Mouse (Mus musculus) frontal cortex, postnatal 10 days (tissue): Measurements from ENCODE around the gene Mex3b.

Source experiments
- DNase-seq, 2 experiments: peaks; one replicate each; pipeline ENCODE4 v3.0.0; 2022; ENCODE audit warnings: low spot score in 2 of 2, mixed read lengths in 1 of 2

Mex3b gene

GRCm38 (mm10) chr7:82867271-82868121 lies at the start of gene Mex3b:
Gene Mex3b, plus strand, starts transcription at chr7:82867333.
- peak; percentile 57 to 70 for DNase-seq

DNA sequence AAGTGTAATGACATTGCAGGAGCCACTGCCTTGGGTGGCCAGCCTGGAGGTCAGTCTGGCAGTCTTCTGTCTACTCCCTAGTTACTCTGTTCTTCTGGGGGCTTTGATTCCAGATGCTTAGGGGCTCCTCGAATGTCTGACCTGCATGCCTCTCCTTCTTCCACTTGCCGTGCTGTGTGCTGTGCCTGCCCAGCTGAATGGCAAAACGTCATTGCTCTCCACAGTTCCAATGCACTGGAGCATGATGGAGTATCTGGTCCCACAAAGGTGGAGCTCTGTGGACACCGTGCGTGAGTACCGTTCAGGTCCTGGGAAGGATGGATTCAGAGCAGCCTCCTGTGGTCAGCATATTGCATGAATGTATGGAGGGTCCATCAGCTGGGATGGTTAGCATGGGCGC lies 47.6 kb upstream of the Mex3b start:
- no peak for DNase-seq

GRCm38 (mm10) chr7:82820661-82821060 lies 46.5 kb upstream of the Mex3b start:
- no peak for DNase-seq

GRCm38 (mm10) chr7:82821501-82821900 lies 45.6 kb upstream of the Mex3b start:
- DNase-seq: no peak

- DNase-seq: no peak
Observed at GRCm38 (mm10) chr7:82822528-82822927, 44.6 kb upstream of the Mex3b start.

GRCm38 (mm10) chr7:82828193-82828592 lies 38.9 kb upstream of the Mex3b start:
- DNase-seq: no peak

- DNase-seq: no peak
Observed at GRCm38 (mm10) chr7:82829516-82829915, 37.6 kb upstream of the Mex3b start.

DNA sequence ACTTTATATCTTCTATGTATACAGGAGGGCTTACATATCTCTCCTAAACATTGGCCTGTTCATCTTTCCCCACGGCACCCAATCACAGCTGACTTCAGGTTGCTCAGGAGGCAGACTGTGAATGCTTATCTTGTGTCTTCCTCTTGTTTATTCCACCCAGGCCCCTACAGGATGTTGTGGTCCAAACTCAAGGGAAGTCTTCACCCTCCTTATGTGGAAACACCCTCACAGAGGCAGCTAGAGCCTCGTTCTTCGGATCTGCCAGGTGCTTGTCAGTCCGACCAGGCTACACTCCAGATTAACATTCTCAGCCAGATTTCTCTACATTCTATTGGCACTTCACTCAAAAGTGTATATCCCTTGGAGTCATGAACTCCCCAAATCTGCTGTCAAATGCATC lies 32.7 kb upstream of the Mex3b start:
- no peak for DNase-seq

GRCm38 (mm10) chr7:82838414-82838813 lies 28.7 kb upstream of the Mex3b start:
- DNase-seq: no peak

GRCm38 (mm10) chr7:82838965-82839675 lies 28.0 kb upstream of the Mex3b start:
- DNase-seq: no peak

- DNase-seq: no peak
Observed at GRCm38 (mm10) chr7:82842222-82842920, 24.8 kb upstream of the Mex3b start.

DNA sequence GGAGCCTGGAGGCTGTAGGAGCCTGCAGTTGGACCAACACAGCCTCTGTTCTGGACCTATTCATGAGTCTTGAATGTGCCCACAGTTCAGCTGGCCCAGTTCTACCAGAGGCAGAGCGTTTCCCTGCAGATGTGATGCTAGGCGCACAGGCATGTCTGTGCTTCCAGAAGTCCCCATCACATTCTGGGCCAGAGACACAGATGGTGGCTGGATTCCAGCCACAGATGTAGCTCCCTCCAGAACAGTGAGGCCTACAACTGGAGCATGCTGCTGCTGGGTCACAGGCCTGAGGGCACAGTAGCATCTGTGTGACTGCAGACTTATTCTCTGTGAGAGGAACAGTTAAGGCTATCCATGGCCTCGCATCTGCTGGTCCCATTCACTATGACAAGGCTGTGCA lies 16.4 kb upstream of the Mex3b start:
- no peak for DNase-seq

- DNase-seq: no peak
Observed at GRCm38 (mm10) chr7:82851670-82852069, 15.5 kb upstream of the Mex3b start.

DNA sequence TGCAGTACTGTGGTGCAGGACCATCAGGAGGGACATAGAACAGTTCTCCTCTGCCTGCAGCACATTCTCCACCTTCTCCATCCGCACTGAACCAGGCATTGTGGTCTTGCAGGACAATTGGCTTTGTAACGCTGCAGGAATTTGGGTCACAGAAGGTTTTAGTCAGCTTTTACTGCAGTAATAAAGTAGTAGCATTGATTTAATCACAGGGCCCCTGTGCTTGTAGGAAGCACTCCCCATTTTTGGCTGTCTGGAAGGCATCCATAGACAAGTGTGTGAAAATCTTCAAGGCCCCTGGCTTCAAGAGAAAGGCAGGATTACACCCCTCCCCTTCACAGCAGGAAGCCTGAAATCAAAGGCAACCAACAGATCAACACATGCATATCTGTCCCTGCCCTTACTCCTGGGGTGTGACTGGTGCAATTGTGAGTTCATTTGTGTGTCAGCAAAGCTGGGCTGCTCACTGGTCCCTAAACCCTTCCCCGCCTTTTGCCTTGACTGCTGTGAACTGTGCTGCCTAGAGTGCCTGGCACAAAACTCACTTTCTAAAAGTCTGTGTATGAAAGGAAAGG lies 12.9 kb upstream of the Mex3b start:
- DNase-seq: no peak

GRCm38 (mm10) chr7:82858611-82859010 lies 8.5 kb upstream of the Mex3b start:
- DNase-seq: no peak

DNA sequence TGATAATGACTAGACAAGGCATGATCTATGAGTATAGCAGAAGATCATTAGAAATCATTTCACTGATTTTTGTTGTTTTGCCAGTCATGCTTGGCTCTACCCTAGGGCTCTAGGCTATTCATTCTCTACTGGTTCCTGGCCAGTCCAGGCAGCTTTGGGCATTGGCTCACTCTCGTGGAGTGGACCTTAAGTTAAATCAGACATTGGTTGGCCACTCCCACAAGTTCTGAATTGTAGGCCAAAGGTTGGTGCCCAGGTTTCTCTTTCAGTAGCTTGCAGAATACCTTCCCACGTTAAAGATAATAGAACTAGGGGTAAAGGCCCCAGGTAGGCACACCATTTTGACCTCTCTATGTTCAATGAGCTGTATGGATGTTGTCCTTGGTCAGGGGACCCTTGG lies 6.5 kb upstream of the Mex3b start:
- no peak for DNase-seq

- DNase-seq: no peak
Observed at GRCm38 (mm10) chr7:82863341-82863740, 3.8 kb upstream of the Mex3b start.

DNA sequence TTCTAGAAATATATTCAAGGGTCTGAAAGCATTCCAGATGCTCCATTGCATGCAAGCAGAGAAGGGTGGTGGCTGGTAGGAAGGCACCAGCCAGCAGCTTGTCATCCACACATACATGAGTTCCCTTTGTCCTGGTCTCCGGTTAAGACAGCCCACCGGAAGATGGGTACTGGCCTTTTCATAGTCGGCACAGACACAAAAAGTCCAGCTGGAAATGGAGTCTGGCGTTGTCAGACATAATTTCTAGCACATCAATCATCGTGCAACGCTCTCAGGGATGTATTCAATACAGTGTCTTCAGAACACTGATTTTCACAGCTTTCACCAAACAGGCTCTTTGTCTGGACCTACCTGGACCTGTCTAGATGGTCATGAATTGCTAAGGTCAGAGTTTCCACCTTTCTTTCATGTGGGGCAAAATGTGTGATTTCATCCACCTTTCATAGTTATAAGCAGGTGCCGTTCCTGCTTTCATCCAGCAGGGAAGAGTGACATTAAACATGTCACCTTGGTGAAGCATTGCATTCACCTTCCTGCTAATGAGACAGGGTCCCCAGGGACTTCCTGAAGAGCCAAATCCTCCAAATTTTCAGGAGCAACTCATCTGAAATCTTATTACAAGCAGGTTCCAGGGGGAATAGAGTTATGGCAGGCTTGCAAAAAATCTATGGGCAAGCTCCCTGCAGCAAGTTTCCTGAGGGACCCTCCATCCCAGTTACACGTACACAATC lies 2.7 kb upstream of the Mex3b start:
- no peak for DNase-seq

DNA sequence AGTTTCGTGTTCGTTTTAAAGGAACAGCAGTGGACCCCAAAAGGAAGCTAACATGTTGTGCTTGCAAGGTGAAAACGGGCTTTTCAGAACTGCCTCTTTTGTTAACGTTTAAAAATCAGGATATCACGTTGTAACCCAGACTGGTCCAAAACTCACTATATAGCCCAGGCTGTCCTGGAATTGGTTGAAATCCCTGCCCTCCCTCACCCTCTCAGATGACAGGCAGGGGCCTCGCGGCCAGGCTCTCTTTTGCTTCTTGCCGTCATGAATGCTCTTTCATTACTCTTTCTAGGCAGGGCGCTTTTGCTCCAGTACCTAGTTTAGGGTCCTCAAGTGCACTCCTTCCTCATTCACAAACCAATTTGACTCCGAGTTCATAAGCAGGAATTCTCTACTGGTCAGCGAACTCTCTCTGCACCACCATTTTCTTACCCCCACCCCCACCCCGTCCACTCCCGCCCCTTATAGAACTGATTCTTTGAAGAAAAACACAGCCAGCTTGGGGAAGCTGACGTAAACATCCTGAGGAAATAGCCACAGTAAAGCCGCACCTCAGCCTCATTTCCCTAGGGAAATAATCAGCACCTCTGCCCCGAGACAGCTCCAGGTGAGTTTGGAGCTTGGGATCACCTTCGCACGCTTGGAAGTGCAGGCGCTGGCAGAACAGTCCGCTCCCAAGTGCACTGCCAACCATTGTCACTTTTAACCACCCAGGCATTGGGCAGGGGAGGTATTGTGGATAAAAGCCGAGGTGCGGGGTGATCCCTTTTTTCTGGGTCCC lies 2.0 kb upstream of the Mex3b start:
- peak in 1 of 2 experiments; percentile 18 for DNase-seq

GRCm38 (mm10) chr7:82865834-82866485 lies 1.2 kb upstream of the Mex3b start:
- DNase-seq: peak; percentile 98 to 100
